Comparison of ENCODE assay signal across 29 mouse cellular contexts in the genomic region with DNA sequence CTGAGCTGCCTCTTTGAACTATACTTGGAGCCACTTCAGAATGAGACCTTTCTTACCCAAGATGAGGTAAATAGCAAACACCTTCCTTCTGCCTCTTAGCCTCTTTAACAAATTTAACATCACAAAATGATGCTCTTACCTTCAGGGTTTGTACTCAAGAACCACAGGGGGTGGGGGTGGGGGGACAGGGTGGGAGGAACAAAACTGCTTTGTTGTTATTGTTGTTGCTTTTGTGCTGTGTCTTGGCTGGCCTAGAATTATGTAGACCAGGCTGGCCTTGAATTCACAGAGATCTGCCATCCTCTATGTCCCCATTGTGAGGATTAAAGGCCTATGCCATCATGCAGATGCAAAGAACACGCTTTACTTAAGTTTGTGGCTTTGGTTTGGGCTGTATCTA. TPM values are rescaled to one million over a fixed set of nuclear protein-coding genes. Genes with fewer than 3 reads are reported as not detected.
DNase-seq lines count a peak whose midpoint lies in the region; ATAC-seq and TF ChIP-seq lines count a peak whose summit lies in the region.
"Had no signal": no experiment of that assay in that cellular context is flagged by ENCODE, and none has a peak within 500 bp of the region (broad histone marks: within the 10 kb centered on the region; RNA-seq: fewer than 3 reads in every experiment).

No protein-coding gene starts in this region.

- H3K9me3 ChIP-seq in ES-Bruce4 (replicated peaks; ENCODE audit: control insufficient read depth, insufficient read depth, low read length, poor library complexity, severe bottlenecking) = no peaks in the 10 kb centered on the region; the same call in 1 of the 2 replicates
- H3K9me3 ChIP-seq: embryonic facial prominence, embryonic 13.5 days; embryonic facial prominence, embryonic 15.5 days; forebrain, embryonic 10.5 days; forebrain, embryonic 12.5 days; G1E had no signal

- no peak for TF ChIP-seq EP300 in ES-Bruce4 (IDR thresholded peaks at IDR 0.05; ENCODE audit: insufficient read depth, low read depth, low read length)

- H3K36me3 ChIP-seq in ES-Bruce4 (ENCODE audit: control insufficient read depth, insufficient read depth, low read length, poor library complexity, severe bottlenecking) = no peaks in the 10 kb centered on the region
- H3K36me3 ChIP-seq: forebrain, embryonic 10.5 days; forebrain, embryonic 12.5 days; G1E had no signal

- TF ChIP-seq POLR2A in ES-Bruce4 (IDR thresholded peaks at IDR 0.05; ENCODE audit: insufficient read depth, low read length) = no peak

- H3K4me3 ChIP-seq in ES-Bruce4 (ENCODE audit: low read depth, low read length) = no peak overlapping the region
- H3K4me3 ChIP-seq: embryonic facial prominence, embryonic 13.5 days; embryonic facial prominence, embryonic 15.5 days; erythroblast, embryonic 14.5 days; forebrain, embryonic 10.5 days; forebrain, embryonic 12.5 days had no signal

- peak overlapping the region; percentile 78 for H3K27ac ChIP-seq in ES-Bruce4 (ENCODE audit: insufficient read depth, low read length)
- H3K27ac ChIP-seq: embryonic facial prominence, embryonic 13.5 days; embryonic facial prominence, embryonic 15.5 days; forebrain, embryonic 10.5 days; forebrain, embryonic 12.5 days had no signal

- TF ChIP-seq CTCF in ES-Bruce4 (IDR thresholded peaks at IDR 0.05; ENCODE audit: low read depth, low read length) = no peak

- DNase-seq in R1 (ENCODE audit: low read depth, low spot score) (peak; percentile 54), ZHBTc4 (ENCODE audit: low read depth, low spot score) (peak; percentile 87)
- no peak for DNase-seq in gastrocnemius, postnatal 25 days
- DNase-seq: adrenal gland, adult 2 months; adrenal gland, postnatal 10 days; adrenal gland, postnatal 25 days; B cell, adult 2 months; cerebellum, adult 11 months; cerebellum, adult 18-20 months; cerebellum, adult 8-10 months; cerebellum, adult 9-11 months; cerebellum, postnatal 14 days; cerebellum, postnatal 36 days; embryo, embryonic 11 days had no signal

- no peaks in the 10 kb centered on the region for H3K27me3 ChIP-seq in ES-Bruce4 (ENCODE audit: control insufficient read depth, insufficient read depth, low read length, poor library complexity, severe bottlenecking)
- H3K27me3 ChIP-seq: CH12.LX; embryonic facial prominence, embryonic 13.5 days; embryonic facial prominence, embryonic 15.5 days; forebrain, embryonic 12.5 days; Patski had no signal

- no peak overlapping the region for H3K9ac ChIP-seq in ES-Bruce4 (ENCODE audit: low read depth, poor library complexity, severe bottlenecking)
- H3K9ac ChIP-seq: embryonic facial prominence, embryonic 13.5 days; embryonic facial prominence, embryonic 15.5 days; forebrain, embryonic 12.5 days had no signal

- H3K4me1 ChIP-seq in ES-Bruce4 (ENCODE audit: control insufficient read depth, insufficient read depth, low read length) = peaks cover 9% of the 10 kb centered on the region
- H3K4me1 ChIP-seq: embryonic facial prominence, embryonic 13.5 days; embryonic facial prominence, embryonic 15.5 days; forebrain, embryonic 10.5 days; forebrain, embryonic 12.5 days had no signal

- ATAC-seq in monocyte, adult 5-6 weeks (replicated peaks; ENCODE audit: insufficient number of reproducible peaks, low FRiP score, low TSS enrichment, poor library complexity, severe bottlenecking) = no peak
- ATAC-seq: forebrain, embryonic 14.5 days; forebrain, embryonic 16.5 days; Patski had no signal

RNA-seq across cellular contexts. Expression of a gene that starts 26.6 kb away (rescaled TPM):
- not detected in 2 replicates for polyA plus RNA-seq in ES-Bruce4 (2011; ENCODE audit: insufficient read depth, insufficient read length, low read depth, missing spikeins)
- total RNA-seq in monocyte, adult 5-6 weeks (2017) = 7.5 to 19.8 TPM (median 9.0 TPM) in 3 replicates
- not detected for total RNA-seq in gastrocnemius, postnatal 25 days (2021)
- total RNA-seq: adrenal gland, postnatal 10 days; CH12.LX; common myeloid progenitor, adult 5-6 weeks; G1E had no signal
- polyA plus RNA-seq: adrenal gland, adult 2 months; CD4-positive, CD25-positive, alpha-beta regulatory T cell, adult 4 months; embryonic facial prominence, embryonic 11.5 days; erythroblast, embryonic 14.5 days; forebrain, embryonic 10.5 days; forebrain, embryonic 12.5 days; G1E had no signal

RNA-seq across cellular contexts. Expression of a gene that starts 51.9 kb away (rescaled TPM):
- 35.6 and 39.6 TPM in 2 replicates for polyA plus RNA-seq in ES-Bruce4 (2011; ENCODE audit: insufficient read depth, insufficient read length, low read depth, missing spikeins)
- 3.5 to 5.2 TPM (median 4.9 TPM) in 3 replicates for total RNA-seq in monocyte, adult 5-6 weeks (2017)
- 1 to 10 TPM; 6.3 to 7.6 TPM for total RNA-seq in gastrocnemius, postnatal 25 days (2021)
